Mouse (Mus musculus) myocyte (in vitro differentiated cells): ENCODE results near the gene Blnk. TPM values are rescaled to one million over a fixed set of nuclear protein-coding genes. Genes with fewer than 3 reads are reported as not detected.
A peak's percentile ranks its signal among the peaks of the same experiment; 100 is the strongest.

Experiments
- H3K27me3 ChIP-seq: one replicate; pipeline ENCODE4 v1.6.1; 2011; ENCODE audit not compliant: control insufficient read depth, insufficient read depth, insufficient read length
- H3K36me3 ChIP-seq: one replicate; pipeline ENCODE4 v1.6.1; 2011; ENCODE audit not compliant: control insufficient read depth, insufficient read depth
- H3K4me2 ChIP-seq: one replicate; pipeline ENCODE4 v1.6.1; 2011; ENCODE audit warnings: low read depth, control low read depth
- H3K4me3 ChIP-seq: one replicate; pipeline ENCODE4 v1.5.1; 2011; ENCODE audit warnings: mild to moderate bottlenecking, control low read depth, moderate library complexity
- H3K79me2 ChIP-seq: one replicate; pipeline ENCODE4 v1.6.1; 2011; ENCODE audit not compliant: control insufficient read depth, insufficient read depth
- H3ac ChIP-seq: one replicate; pipeline ENCODE4 v1.6.1; 2011; ENCODE audit not compliant: control insufficient read depth, insufficient read length
- CEBPB ChIP-seq: IDR thresholded peaks from 2 replicates; pipeline ENCODE4 v1.6.1; 2011; ENCODE audit warnings: mild to moderate bottlenecking, moderate library complexity; ENCODE audit not compliant: poor library complexity, insufficient read depth, severe bottlenecking
- E2F4 ChIP-seq: IDR thresholded peaks from one replicate; pipeline ENCODE4 v1.6.1; 2011; ENCODE audit warnings: mild to moderate bottlenecking, control low read depth, moderate library complexity; ENCODE audit not compliant: insufficient read depth
- MAX ChIP-seq: IDR thresholded peaks from one replicate; pipeline ENCODE4 v1.6.1; 2011; ENCODE audit warnings: low read depth, mild to moderate bottlenecking, control low read depth
- MYOD1 ChIP-seq, 3 experiments: IDR thresholded peaks; one replicate each; pipeline ENCODE4 v1.6.1; 2011; ENCODE audit warnings: control low read depth in 2 of 3, low read depth in 2 of 3, mild to moderate bottlenecking in 2 of 3, moderate library complexity in 1 of 3; ENCODE audit not compliant: insufficient read length in 2 of 3, control insufficient read depth in 1 of 3
- MYOG ChIP-seq, 3 experiments: IDR thresholded peaks; one replicate each; pipeline ENCODE4 v1.6.1; 2011; ENCODE audit warnings: control low read depth in 2 of 3, low read depth in 2 of 3, mild to moderate bottlenecking in 2 of 3; ENCODE audit not compliant: insufficient read length in 2 of 3, control insufficient read depth in 1 of 3, insufficient read depth in 1 of 3
- POLR2A ChIP-seq: IDR thresholded peaks from one replicate; pipeline ENCODE4 v1.6.1; 2011; ENCODE audit warnings: low read depth, mild to moderate bottlenecking, control low read depth, moderate library complexity; ENCODE audit not compliant: insufficient read length
- POLR2AphosphoS2 ChIP-seq: IDR thresholded peaks from one replicate; pipeline ENCODE4 v1.6.1; 2011; ENCODE audit warnings: low read depth, control low read depth; ENCODE audit not compliant: insufficient read length
- REST ChIP-seq: IDR thresholded peaks from one replicate; pipeline ENCODE4 v1.6.1; 2011; ENCODE audit warnings: mild to moderate bottlenecking, control low read depth, moderate library complexity; ENCODE audit not compliant: insufficient read depth, insufficient read length
- SRF ChIP-seq: IDR thresholded peaks from one replicate; pipeline ENCODE4 v1.6.1; 2011; ENCODE audit warnings: low read depth; ENCODE audit not compliant: control insufficient read depth, insufficient read length
- TCF12 ChIP-seq: IDR thresholded peaks from one replicate; pipeline ENCODE4 v1.6.1; 2011; ENCODE audit warnings: mild to moderate bottlenecking, control low read depth; ENCODE audit not compliant: poor library complexity, insufficient read depth, severe bottlenecking
- TCF3 ChIP-seq: IDR thresholded peaks from one replicate; pipeline ENCODE4 v1.6.1; 2011; ENCODE audit warnings: low read depth, control low read depth; ENCODE audit not compliant: insufficient read length
- USF1 ChIP-seq: IDR thresholded peaks from one replicate; pipeline ENCODE4 v1.6.1; 2011; ENCODE audit warnings: low read depth, mild to moderate bottlenecking, control low read depth, moderate library complexity
- polyA plus RNA-seq: library from polyadenylated mRNA; unstranded; fragments of >200 nt; fragmentation: generic; extraction: Trizol; gene quantifications from one replicate; pipeline ENCODE4 v1.2.1, GENCODE M21; 2012; ENCODE audit warnings: missing spikeins

Blnk gene
- 3.3 TPM for polyA plus RNA-seq

DNA sequence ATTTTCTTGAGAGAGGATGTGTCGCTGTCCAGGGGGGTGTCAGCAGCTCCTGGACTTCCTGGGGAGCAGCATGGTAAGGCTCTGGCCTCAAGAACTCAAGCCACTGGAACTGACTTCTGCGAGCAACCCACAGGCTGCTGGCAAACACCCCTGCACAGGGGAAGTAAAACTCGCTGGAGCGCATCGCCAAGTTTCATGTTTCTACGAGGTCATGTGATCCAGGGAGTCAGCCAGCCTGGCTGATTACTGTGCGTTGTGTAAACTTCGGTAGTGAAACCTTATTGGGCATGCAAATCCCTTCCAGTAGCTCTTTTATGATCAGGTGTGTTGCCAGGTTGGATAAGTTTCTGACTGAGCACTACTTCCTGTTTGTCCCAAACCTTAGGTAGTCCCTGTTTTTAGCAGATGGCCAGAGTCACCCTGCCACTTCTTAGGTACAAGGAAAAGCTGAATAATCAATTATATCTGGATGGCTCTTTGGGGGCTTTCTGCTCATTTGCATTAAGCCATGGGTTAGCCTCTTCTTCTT is at the start of gene Blnk:
Gene Blnk (minus strand): TSS at position 479 of the 529 bp plus-strand sequence.
- Histone ChIP-seq H3K4me2 (peak within 1 kb of the TSS; percentile 78), H3ac (no peak within 1 kb of the TSS), H3K27me3 (no peaks in the 10 kb centered on the region)

DNA sequence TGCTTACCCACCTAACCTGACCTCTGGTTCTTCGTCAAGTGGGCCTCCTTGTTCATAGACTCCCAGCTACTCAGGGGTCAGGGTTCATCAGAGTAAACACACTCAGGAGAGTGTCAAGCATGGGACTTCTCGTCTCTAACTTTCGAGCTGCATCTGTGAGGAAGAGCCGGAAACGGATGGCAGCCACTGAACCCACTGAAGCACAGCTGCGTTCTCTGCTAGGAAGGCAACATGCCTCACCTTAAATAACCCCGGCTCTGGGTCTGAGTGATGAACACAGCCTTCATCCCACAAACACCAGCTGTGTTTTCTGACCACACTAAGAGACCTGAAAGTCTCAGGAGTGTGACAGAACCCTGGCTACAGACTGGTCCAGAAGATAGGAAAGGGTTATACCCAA is 44.8 kb upstream of the Blnk start:
- TF ChIP-seq POLR2A: no peak
- TF ChIP-seq MYOG (IDR thresholded peaks at IDR 0.05; ENCODE audit: control insufficient read depth in 1 of 3, insufficient read depth in 1 of 3, insufficient read length in 2 of 3, low read depth in 2 of 3): peak in 1 of 3 experiments; percentile 50
- no peak for TF ChIP-seq TCF12
- no peak for TF ChIP-seq REST
- TF ChIP-seq USF1: no peak
- no peak for TF ChIP-seq CEBPB
- no peak for TF ChIP-seq SRF
- no peak for TF ChIP-seq TCF3
- TF ChIP-seq MYOD1 (IDR thresholded peaks at IDR 0.05; ENCODE audit: control insufficient read depth in 1 of 3, insufficient read length in 2 of 3, low read depth in 2 of 3): peak in 1 of 3 experiments; percentile 16
- no peak for TF ChIP-seq E2F4
- H3K27me3 ChIP-seq: peaks cover under 1% of the 10 kb centered on the region
- no peak overlapping the region for H3K4me3 ChIP-seq

More for the DNA sequence above, at the start of gene Blnk:
- no peaks in the 10 kb centered on the region for H3K36me3 ChIP-seq
- peaks cover 10% of the 10 kb centered on the region for H3K79me2 ChIP-seq
- peak; percentile 95 for TF ChIP-seq USF1
- TF ChIP-seq MYOG (IDR thresholded peaks at IDR 0.05; ENCODE audit: control insufficient read depth in 1 of 3, insufficient read depth in 1 of 3, insufficient read length in 2 of 3, low read depth in 2 of 3): no peak
- H3K4me3 ChIP-seq: peak within 1 kb of the TSS; percentile 1

DNA sequence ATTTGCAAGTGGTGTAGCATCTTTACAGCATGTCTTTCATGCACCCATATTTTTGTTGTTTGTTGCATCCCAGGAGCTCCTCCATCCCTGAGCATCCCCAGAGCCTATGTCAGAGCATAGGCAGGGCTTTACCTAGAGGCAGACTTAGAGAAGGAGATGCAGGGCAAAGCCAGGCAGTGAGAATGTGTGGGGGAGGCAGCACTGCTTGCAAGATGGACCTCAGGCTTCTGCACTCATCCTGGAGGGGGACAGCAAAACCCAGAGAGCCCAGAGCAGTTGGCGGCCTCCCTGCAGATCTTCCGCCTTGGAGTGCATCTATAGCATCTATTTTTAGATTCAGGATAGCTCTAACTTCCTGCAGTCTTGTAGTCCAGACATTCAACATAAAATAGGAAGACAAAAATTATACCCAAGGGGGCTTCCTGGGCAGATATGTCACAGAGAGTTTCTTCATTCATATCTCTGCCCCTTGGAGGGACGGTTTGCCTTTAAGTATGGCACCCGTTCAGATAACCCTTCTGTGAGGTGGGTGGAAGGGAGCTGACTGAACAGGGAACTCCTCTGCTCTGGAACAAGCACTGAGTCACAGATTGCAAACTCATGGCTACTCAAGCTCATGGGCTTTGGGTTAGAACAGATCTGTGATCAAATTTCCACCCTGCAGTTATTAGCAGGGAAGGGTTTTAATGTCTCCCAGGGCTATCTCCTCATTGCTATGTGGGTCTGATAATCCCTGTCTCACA is 41.6 kb upstream of the Blnk start:
- H3K36me3 ChIP-seq: no peaks in the 10 kb centered on the region

More for the DNA sequence above, 44.8 kb upstream of the Blnk start:
- Histone ChIP-seq H3K36me3 (no peaks in the 10 kb centered on the region), H3K79me2 (no peaks in the 10 kb centered on the region), H3ac (no peak overlapping the region), H3K4me2 (no peak overlapping the region)

DNA sequence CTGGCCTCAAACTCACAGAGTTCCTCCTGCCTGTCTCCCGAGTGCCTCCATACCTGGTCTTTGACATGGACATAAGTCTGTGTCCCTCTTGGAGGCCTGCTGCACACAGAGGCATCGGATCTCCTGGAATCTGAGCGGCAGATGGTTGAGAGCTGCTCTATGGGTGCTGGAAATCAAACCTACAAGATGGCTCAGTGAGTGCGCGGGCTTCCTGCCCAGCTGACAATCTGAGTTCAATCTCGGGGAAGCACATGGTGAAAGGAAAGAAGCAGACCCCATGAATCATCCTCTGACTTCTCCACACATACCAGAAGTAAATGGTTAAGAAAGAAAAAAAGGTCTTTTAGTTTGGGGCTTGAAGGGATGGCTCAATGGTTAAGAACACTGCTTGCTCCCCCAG is 37.5 kb upstream of the Blnk start:
- Histone ChIP-seq H3ac (no peak overlapping the region), H3K4me2 (peak overlapping the region; percentile 36), H3K36me3 (no peaks in the 10 kb centered on the region), H3K79me2 (no peaks in the 10 kb centered on the region), H3K27me3 (peaks cover 6% of the 10 kb centered on the region), H3K4me3 (no peak overlapping the region)
- TF ChIP-seq REST (no peak), E2F4 (no peak), MAX (no peak), TCF3 (no peak), SRF (no peak), POLR2A (no peak), USF1 (no peak), MYOG (IDR thresholded peaks at IDR 0.05; ENCODE audit: control insufficient read depth in 1 of 3, insufficient read depth in 1 of 3, insufficient read length in 2 of 3, low read depth in 2 of 3) (no peak), CEBPB (no peak), POLR2AphosphoS2 (no peak)

More for the DNA sequence above, 41.6 kb upstream of the Blnk start:
- no peaks in the 10 kb centered on the region for H3K79me2 ChIP-seq
- peaks cover 6% of the 10 kb centered on the region for H3K27me3 ChIP-seq
- no peak for TF ChIP-seq E2F4
- TF ChIP-seq TCF3: no peak
- TF ChIP-seq REST: no peak
- TF ChIP-seq POLR2A: no peak
- no peak for TF ChIP-seq CEBPB
- TF ChIP-seq POLR2AphosphoS2: no peak
- TF ChIP-seq TCF12: no peak
- TF ChIP-seq MYOD1 (IDR thresholded peaks at IDR 0.05; ENCODE audit: control insufficient read depth in 1 of 3, insufficient read length in 2 of 3, low read depth in 2 of 3): no peak
- no peak for TF ChIP-seq MYOG (IDR thresholded peaks at IDR 0.05; ENCODE audit: control insufficient read depth in 1 of 3, insufficient read depth in 1 of 3, insufficient read length in 2 of 3, low read depth in 2 of 3)
- no peak for TF ChIP-seq USF1
- no peak for TF ChIP-seq MAX
- no peak for TF ChIP-seq SRF
- no peak overlapping the region for H3ac ChIP-seq
- no peak overlapping the region for H3K4me3 ChIP-seq
- H3K4me2 ChIP-seq: no peak overlapping the region

DNA sequence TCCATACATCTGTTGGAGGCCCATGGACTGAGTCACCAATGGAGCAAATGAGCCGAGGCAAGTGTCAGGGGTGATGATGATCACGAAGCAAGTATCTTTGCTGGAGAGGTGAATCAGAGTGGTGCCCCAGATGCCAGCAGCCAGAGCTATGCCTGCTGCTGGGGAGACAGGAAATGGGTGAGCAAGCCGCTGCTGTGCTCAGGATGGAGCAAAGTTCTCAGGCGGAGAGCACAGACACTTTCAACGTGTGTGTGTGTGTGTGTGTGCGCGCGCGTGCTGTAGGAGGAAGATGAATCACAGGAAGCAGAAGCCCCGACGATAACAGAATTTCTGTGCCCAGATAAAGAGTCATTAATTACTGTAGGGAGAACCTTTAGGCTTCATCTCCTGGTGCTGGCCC is 36.7 kb upstream of the Blnk start:
- Histone ChIP-seq H3K27me3 (peaks cover 6% of the 10 kb centered on the region), H3K36me3 (no peaks in the 10 kb centered on the region), H3K4me3 (no peak overlapping the region), H3K4me2 (peak overlapping the region; percentile 44), H3ac (no peak overlapping the region), H3K79me2 (no peaks in the 10 kb centered on the region)
- TF ChIP-seq MAX: no peak
- TF ChIP-seq USF1: no peak
- no peak for TF ChIP-seq SRF
- TF ChIP-seq POLR2A: no peak
- no peak for TF ChIP-seq MYOD1 (IDR thresholded peaks at IDR 0.05; ENCODE audit: control insufficient read depth in 1 of 3, insufficient read length in 2 of 3, low read depth in 2 of 3)
- no peak for TF ChIP-seq TCF3
- no peak for TF ChIP-seq REST
- TF ChIP-seq CEBPB: no peak
- no peak for TF ChIP-seq POLR2AphosphoS2
- TF ChIP-seq E2F4: no peak
- TF ChIP-seq MYOG (IDR thresholded peaks at IDR 0.05; ENCODE audit: control insufficient read depth in 1 of 3, insufficient read depth in 1 of 3, insufficient read length in 2 of 3, low read depth in 2 of 3): no peak
- no peak for TF ChIP-seq TCF12
